Mouse (Mus musculus) liver, embryonic 14.5 days (tissue): ENCODE data around the gene B3gnt2. TPM values are rescaled to one million over a fixed set of nuclear protein-coding genes. Genes with fewer than 3 reads are reported as not detected.

Experiments used
- ATAC-seq: fragments of 200-750 bp; cut with Nextera tagmentation; 2 replicates; pipeline ENCODE4 v1.8.0; 2017; ENCODE audit warnings: moderate number of reproducible peaks, mild to moderate bottlenecking, moderate library complexity; ENCODE audit not compliant: insufficient read depth
- DNase-seq, 3 experiments: peaks; one replicate each; pipeline ENCODE4 v3.0.0-alpha.2; 2012 to 2013; ENCODE audit warnings: low read depth in 3 of 3, low spot score in 3 of 3
- H3K27ac ChIP-seq: fragments of 300-500 bp; sonication (generic); 2 replicates; pipeline ENCODE4 v1.5.1; 2014; ENCODE audit warnings: moderate library complexity, mild to moderate bottlenecking, control low read depth, inconsistent platforms
- H3K27me3 ChIP-seq: fragments of 300-500 bp; sonication (generic); 2 replicates; pipeline ENCODE4 v1.6.1; 2014; ENCODE audit warnings: mild to moderate bottlenecking, low read length, moderate library complexity; ENCODE audit not compliant: control insufficient read depth, insufficient read depth
- H3K36me3 ChIP-seq: fragments of 300-500 bp; sonication (generic); replicated peaks from 2 replicates; pipeline ENCODE4 v1.6.1; 2014; ENCODE audit warnings: low read depth; ENCODE audit not compliant: control insufficient read depth, insufficient read depth
- H3K4me1 ChIP-seq, 2 experiments: fragments of 200-500 bp in 1 of 2; fragments of 300-500 bp in 1 of 2; sonication (generic) in 1 of 2; replicated peaks; 2 replicates each; pipeline ENCODE4 v1.6.1; 2012 to 2014; ENCODE audit warnings: antibody characterized with exemption in 1 of 2, inconsistent platforms in 1 of 2, low read length in 1 of 2; ENCODE audit not compliant: control insufficient read depth in 2 of 2, insufficient read depth in 2 of 2
- H3K4me2 ChIP-seq: fragments of 300-500 bp; sonication (generic); 2 replicates; pipeline ENCODE4 v1.6.1; 2014; ENCODE audit warnings: low read depth, mild to moderate bottlenecking, control low read depth, moderate library complexity
- H3K4me3 ChIP-seq, 2 experiments: fragments of 200-500 bp in 1 of 2; fragments of 300-500 bp in 1 of 2; sonication (generic) in 1 of 2; 2 replicates each; pipeline ENCODE4 v1.5.1; 2012 to 2014; ENCODE audit warnings: low read depth in 2 of 2, low read length in 2 of 2, mild to moderate bottlenecking in 2 of 2, control low read depth in 1 of 2, inconsistent platforms in 1 of 2, moderate library complexity in 1 of 2; ENCODE audit not compliant: insufficient read depth in 1 of 2
- H3K9ac ChIP-seq: fragments of 300-500 bp; sonication (generic); replicated peaks from 2 replicates; pipeline ENCODE4 v1.6.1; 2014; ENCODE audit warnings: mild to moderate bottlenecking, control low read depth, moderate library complexity
- H3K9me3 ChIP-seq: fragments of 300-500 bp; sonication (generic); 2 replicates; pipeline ENCODE4 v1.6.1; 2016; ENCODE audit warnings: low read length, mixed read lengths; ENCODE audit not compliant: control insufficient read depth
- CTCF ChIP-seq: IDR thresholded peaks from 2 replicates; pipeline ENCODE4 v1.5.1; 2016; ENCODE audit warnings: antibody characterized with exemption, low read depth, control low read depth
- EP300 ChIP-seq: IDR thresholded peaks from 2 replicates; pipeline ENCODE4 v1.6.1; 2016; ENCODE audit warnings: antibody characterized with exemption, low read depth
- WGBS: fragments of 180-500 bp; shearing (Covaris S2); extraction: QIAGEN DNeasy Blood & Tissue Kit; methylation state at CpG from one replicate; pipeline ENCODE4 v1.1.7; 2014; ENCODE audit not compliant: insufficient replicate concordance; 5-methylcytosine and 5-hydroxymethylcytosine counted together
- polyA plus RNA-seq, 2 experiments: library from polyadenylated mRNA; depleted of rRNA in 1 of 2; stranded (reverse) in 1 of 2; unstranded in 1 of 2; fragments of >200 nt; fragmentation: Nextera tagmentation in 1 of 2; extraction: Ambion mirVana in 1 of 2; gene quantifications; 2 replicates each; pipeline versions ENCODE4 v1.2.1 to v1.2.3; 2012 to 2014

The B3gnt2 gene
- polyA plus RNA-seq, 2 experiments, result 2.3 to 3.6 TPM

DNA sequence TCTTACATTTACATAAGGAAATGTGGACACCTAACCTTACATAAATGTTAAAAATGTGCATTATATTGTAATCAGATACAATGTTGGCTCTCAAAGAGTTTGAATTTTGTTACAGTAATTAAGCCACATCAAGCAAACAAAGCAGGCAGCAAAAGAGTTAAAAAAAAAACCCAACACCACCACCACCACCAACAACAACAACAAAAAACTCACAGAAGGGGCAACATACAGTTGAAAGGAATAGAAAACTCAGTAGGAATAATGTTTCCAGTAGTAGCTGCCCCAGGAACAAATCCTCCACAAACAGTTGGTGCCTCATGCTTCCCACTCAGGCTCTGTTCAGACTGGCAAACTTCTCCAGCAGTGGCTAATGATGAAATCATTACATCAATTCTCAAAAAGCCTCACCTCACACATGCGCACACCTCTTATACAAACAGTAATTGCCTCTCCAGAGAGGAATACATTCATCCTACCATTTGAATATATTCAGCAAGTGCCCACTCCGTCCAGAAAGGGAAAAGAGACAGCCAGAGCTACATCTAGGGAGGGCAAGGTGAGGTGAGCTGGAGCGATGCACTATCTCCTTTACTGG, 4.3 kb downstream of the B3gnt2 start:
- Histone ChIP-seq H3K4me1 (peaks cover 15 to 35% of the 10 kb centered on the region in 2 experiments), H3K36me3 (no peaks in the 10 kb centered on the region), H3K27me3 (no peaks in the 10 kb centered on the region), H3K27ac (no peak overlapping the region), H3K4me3 (no peak overlapping the region; a peak in 1 of 4 replicates), H3K4me2 (peak overlapping the region; percentile 93), H3K9ac (no peak overlapping the region), H3K9me3 (no peaks in the 10 kb centered on the region)
- TF ChIP-seq CTCF (no peak), EP300 (no peak)
- WGBS, result 52% methylated on average over 3 of the region's 3 CpGs
- ATAC-seq (no peak), DNase-seq (no peak)

DNA sequence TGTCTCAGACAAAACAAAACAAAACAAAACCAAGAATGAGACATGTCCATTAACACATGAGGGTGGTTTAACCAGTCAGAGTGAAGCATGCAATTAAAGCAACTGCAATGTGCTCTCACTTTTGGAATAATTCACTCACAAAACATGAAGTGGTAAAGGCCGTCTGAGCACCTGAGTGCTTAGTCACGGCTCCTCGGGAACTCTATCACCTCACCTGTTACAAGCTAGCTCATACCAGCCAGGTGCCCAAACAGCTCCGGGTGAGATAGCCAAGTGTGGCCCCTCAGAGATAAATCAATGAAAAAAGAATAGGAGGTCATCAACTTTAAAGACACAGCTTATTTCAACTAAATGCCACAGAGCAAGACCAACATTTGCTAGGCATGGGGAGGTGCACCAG, 6.2 kb downstream of the B3gnt2 start:
- DNase-seq (no peak), ATAC-seq (no peak)
- H3K4me2 ChIP-seq, result no peak overlapping the region
- no peaks in the 10 kb centered on the region for H3K9me3 ChIP-seq
- no peaks in the 10 kb centered on the region for H3K36me3 ChIP-seq
- WGBS, result 38% methylated on average over 4 of the region's 4 CpGs
- H3K4me3 ChIP-seq, result no peak overlapping the region
- no peaks in the 10 kb centered on the region for H3K27me3 ChIP-seq
- H3K4me1 ChIP-seq, result peaks cover 24 to 46% of the 10 kb centered on the region in 2 experiments
- TF ChIP-seq EP300 (no peak), CTCF (no peak)
- H3K9ac ChIP-seq, result no peak overlapping the region
- H3K27ac ChIP-seq, result no peak overlapping the region

DNA sequence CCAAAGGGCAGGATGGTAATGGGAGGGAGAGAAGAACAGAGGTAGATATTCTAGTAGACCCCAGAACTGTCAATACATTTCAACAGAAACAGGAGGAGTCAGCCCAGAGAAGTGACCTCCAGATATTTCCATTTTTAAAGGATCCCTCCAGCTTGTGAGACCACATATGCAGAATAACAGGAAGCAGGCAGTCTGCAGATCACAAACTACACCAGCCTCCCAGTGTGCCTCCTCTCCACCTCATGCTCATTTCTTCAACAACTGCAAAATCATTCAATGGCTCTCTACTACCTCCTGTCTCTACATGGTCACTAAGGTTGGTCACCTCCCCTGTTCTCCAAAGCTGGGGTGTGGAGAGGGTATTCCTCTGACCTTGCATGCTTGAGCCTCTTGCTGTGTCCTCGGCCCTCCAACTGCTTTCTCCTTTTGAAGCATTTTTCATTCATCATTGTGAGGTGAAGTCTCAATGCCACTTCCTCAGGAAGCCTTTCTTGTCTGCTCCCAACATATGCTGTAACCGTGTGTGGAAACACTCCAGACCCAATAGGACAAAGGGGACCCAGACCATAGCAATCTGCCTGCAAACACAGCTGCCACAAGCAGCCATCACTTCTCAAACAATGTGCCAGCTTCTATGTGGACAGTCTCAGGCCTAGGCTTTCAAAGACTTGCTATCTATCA, 7.1 kb downstream of the B3gnt2 start:
- H3K4me3 ChIP-seq, result no peak overlapping the region
- no peaks in the 10 kb centered on the region for H3K36me3 ChIP-seq
- TF ChIP-seq EP300 (no peak), CTCF (no peak)
- DNase-seq (no peak), ATAC-seq (no peak)
- WGBS, result 21% methylated on average over 2 of the region's 2 CpGs
- H3K9me3 ChIP-seq, result no peaks in the 10 kb centered on the region
- no peak overlapping the region; the same call in 1 of the 2 replicates for H3K27ac ChIP-seq
- H3K9ac ChIP-seq, result no peak overlapping the region; the same call in 1 of the 2 replicates
- peak overlapping the region; percentile 13; the same call in 1 of the 2 replicates for H3K4me2 ChIP-seq
- H3K27me3 ChIP-seq, result no peaks in the 10 kb centered on the region
- peaks cover 32 to 50% of the 10 kb centered on the region in 2 experiments for H3K4me1 ChIP-seq

DNA sequence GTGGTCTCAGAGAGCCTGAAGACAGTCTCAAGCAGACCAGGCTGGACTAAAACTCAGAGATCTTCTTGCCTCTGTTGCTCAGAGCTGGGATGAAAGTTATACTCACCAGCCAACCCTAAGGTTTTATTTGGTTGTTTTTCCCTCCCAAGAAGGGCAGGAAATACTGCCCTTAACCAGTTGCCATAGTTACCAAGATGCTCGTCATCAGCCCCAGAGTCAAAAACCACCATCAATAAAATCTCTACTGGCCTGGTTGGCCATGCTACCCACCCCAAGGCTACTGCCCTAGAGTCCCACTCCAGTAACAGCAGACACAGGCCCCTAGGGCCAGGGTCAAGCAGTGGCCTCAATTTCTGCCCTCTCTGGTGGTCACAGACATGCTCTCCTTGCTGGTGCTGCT, 8.3 kb downstream of the B3gnt2 start:
- Histone ChIP-seq H3K27me3 (no peaks in the 10 kb centered on the region), H3K4me3 (no peak overlapping the region), H3K9me3 (no peaks in the 10 kb centered on the region), H3K27ac (no peak overlapping the region), H3K4me1 (peaks cover 36 to 59% of the 10 kb centered on the region in 2 experiments), H3K36me3 (no peaks in the 10 kb centered on the region), H3K9ac (no peak overlapping the region), H3K4me2 (no peak overlapping the region)
- DNase-seq (no peak), ATAC-seq (no peak)
- 34% methylated on average over 1 of the region's 1 CpGs for WGBS
- no peak for TF ChIP-seq EP300
- TF ChIP-seq CTCF, result no peak

DNA sequence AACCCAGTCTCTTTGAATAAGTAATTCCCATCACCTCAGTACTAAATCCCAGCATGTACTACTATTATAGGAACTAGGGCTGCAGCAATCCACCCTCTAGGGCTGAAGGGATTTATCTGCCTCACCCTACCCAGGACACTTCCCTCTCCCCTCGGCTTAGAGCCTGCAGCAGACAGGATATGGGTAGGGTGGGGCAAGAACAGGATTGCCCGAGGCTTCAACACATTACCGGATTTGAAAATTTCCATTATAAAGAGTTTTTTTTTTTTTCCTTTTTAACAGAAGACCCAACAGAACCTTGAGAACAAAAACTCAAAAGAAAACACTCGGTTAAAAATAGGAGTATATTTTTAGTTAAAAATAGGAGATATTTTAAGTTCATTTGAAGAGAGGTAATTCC, 9.3 kb downstream of the B3gnt2 start:
- Histone ChIP-seq H3K36me3 (no peaks in the 10 kb centered on the region), H3K4me3 (no peak overlapping the region), H3K4me2 (no peak overlapping the region), H3K9me3 (no peaks in the 10 kb centered on the region), H3K9ac (no peak overlapping the region), H3K27me3 (no peaks in the 10 kb centered on the region), H3K4me1 (peaks cover 39 to 65% of the 10 kb centered on the region in 2 experiments), H3K27ac (no peak overlapping the region)
- 14% methylated on average over 4 of the region's 4 CpGs for WGBS
- ATAC-seq (no peak), DNase-seq (no peak)
- TF ChIP-seq CTCF, result no peak
- TF ChIP-seq EP300, result no peak
